Mouse (Mus musculus): ENCODE measurements at regions not wholly inside any gene's neighbourhood (a gene's known extent, or its start where the extent isn't known, plus 50 kb on each side); places are given as distances from the start of the nearest gene placed in this dataset.

DNA sequence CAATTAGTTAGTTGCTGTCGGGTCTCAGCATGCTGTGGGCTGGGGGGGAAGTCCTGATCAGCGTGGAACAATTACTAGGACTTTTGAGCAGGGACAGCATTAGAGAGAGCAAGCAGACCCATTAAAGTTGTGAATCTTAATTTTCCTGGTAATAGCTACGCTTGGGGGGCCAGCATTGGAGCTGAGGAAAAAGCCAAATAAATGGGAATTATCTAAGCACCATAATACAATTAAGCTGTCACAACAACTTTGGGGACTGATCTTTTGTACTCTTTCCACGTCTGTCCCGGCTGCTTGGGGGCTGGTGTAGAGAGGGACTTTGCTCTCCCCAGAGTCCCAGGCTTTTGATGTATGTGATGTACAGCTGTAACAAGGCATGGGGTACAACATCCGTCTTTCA is 81.3 kb upstream of the Tmtc4 start:
- no peak for TF ChIP-seq CTCF (IDR thresholded peaks at IDR 0.05; ENCODE audit: low read depth)
- no peak for TF ChIP-seq EP300 (IDR thresholded peaks at IDR 0.05; ENCODE audit: low read depth)

Measured in liver, embryonic 14.5 days (tissue).